Mouse (Mus musculus) spleen, postnatal 36 days (tissue): ENCODE results near the gene AC134908.4.
A peak's percentile ranks its signal among the peaks of the same experiment; 100 is the strongest.

ENCODE experiments used
- DNase-seq, 2 experiments: peaks; one replicate each; pipeline ENCODE4 v3.0.0; 2022; ENCODE audit warnings: low spot score in 2 of 2, mixed read lengths in 1 of 2

Gene AC134908.4

GRCm38 (mm10) chr17:25831451-25832281, 36.2 kb upstream of the AC134908.4 start:
- no peak for DNase-seq

- no peak for DNase-seq
Measured at GRCm38 (mm10) chr17:25830806-25831431, 35.5 kb upstream of the AC134908.4 start.

GRCm38 (mm10) chr17:25830200-25830753, 34.8 kb upstream of the AC134908.4 start:
- no peak for DNase-seq

- no peak for DNase-seq
Measured at GRCm38 (mm10) chr17:25829558-25830017, 34.1 kb upstream of the AC134908.4 start.

GRCm38 (mm10) chr17:25828712-25829557, 33.5 kb upstream of the AC134908.4 start, which contains the start of gene Jmjd8:
TSS of gene Jmjd8 (plus strand) at chr17:25828867.
- peak; percentile 69 to 74 for DNase-seq

GRCm38 (mm10) chr17:25828223-25828594, 32.8 kb upstream of the AC134908.4 start:
- no peak for DNase-seq

GRCm38 (mm10) chr17:25827546-25828222, 32.2 kb upstream of the AC134908.4 start:
- no peak for DNase-seq

- no peak for DNase-seq
Measured at GRCm38 (mm10) chr17:25827011-25827410, 31.6 kb upstream of the AC134908.4 start.

GRCm38 (mm10) chr17:25825984-25826570, 30.6 kb upstream of the AC134908.4 start:
- no peak for DNase-seq

GRCm38 (mm10) chr17:25825311-25825710, 29.9 kb upstream of the AC134908.4 start:
- DNase-seq = no peak

- no peak for DNase-seq
Measured at GRCm38 (mm10) chr17:25824362-25825142, 29.1 kb upstream of the AC134908.4 start.

GRCm38 (mm10) chr17:25823452-25823851, 28.0 kb upstream of the AC134908.4 start, which contains the start of gene Wdr24:
TSS of gene Wdr24 (plus strand) at chr17:25823627.
- peak; percentile 75 to 84 for DNase-seq

GRCm38 (mm10) chr17:25818851-25819780, 23.7 kb upstream of the AC134908.4 start:
- DNase-seq = no peak

GRCm38 (mm10) chr17:25817662-25818061, 22.2 kb upstream of the AC134908.4 start:
- DNase-seq = no peak

GRCm38 (mm10) chr17:25813471-25813870, 18.0 kb upstream of the AC134908.4 start:
- peak; percentile 61 to 62 for DNase-seq

GRCm38 (mm10) chr17:25810890-25811289, 15.4 kb upstream of the AC134908.4 start:
- no peak for DNase-seq

- no peak for DNase-seq
Measured at GRCm38 (mm10) chr17:25809606-25810340, 14.3 kb upstream of the AC134908.4 start.
